Mouse (Mus musculus) left cerebral cortex, adult 2 months (tissue): Measurements from ENCODE around the gene Rad51d. TPM values are rescaled to one million over a fixed set of nuclear protein-coding genes. Genes with fewer than 3 reads are reported as not detected.

Experiments
- DNase-seq, 2 experiments: peaks; one replicate each; pipeline ENCODE4 v3.0.0; 2021 to 2022; ENCODE audit warnings: low spot score in 2 of 2, mixed read lengths in 1 of 2; ENCODE audit errors: extremely low spot score in 1 of 2
- H3K27ac ChIP-seq: fragments of 200-600 bp; 2 replicates; pipeline ENCODE4 v1.8.1; 2022
- H3K4me3 ChIP-seq: fragments of 200-600 bp; 2 replicates; pipeline ENCODE4 v1.8.1; 2022
- CTCF ChIP-seq: fragments of 200-600 bp; IDR thresholded peaks from 2 replicates; pipeline ENCODE4 v1.8.1; 2022; ENCODE audit warnings: antibody characterized with exemption, mild to moderate bottlenecking, moderate library complexity
- intact Hi-C: fragments of 180-260 bp; cut with DNase I; formaldehyde crosslinking; loops from one replicate; pipeline ENCODE4 v1.15.1; 2025
- total RNA-seq, 2 experiments: library from RNA; stranded (reverse); gene quantifications; 2 replicates each; pipeline ENCODE4 v1.2.3; 2021

Gene Rad51d
- total RNA-seq, 2 experiments from 2014 or later = 16.9 to 19.8 TPM

GRCm38 (mm10) chr11:82889524-82890341 lies 681 bp downstream of the Rad51d start:
- intact Hi-C loops = loop anchor here (2.0 to 10.0 kb wide), 6 partner anchors 109 to 897 kb away; partner anchors contain the start of genes Cct6b, Lig3 and Zfp830
- no peak for DNase-seq
- no peak for TF ChIP-seq CTCF
- H3K4me3 ChIP-seq = peak overlapping the region; percentile 91
- H3K27ac ChIP-seq = peak overlapping the region; percentile 50; the same call in 1 of the 2 replicates

- no peak overlapping the region for H3K27ac ChIP-seq
- no peak for TF ChIP-seq CTCF
- intact Hi-C loops = loop anchor here (5.0 kb wide), 1 partner anchor 896 kb away; no protein-coding TSS in a partner anchor
Observed at GRCm38 (mm10) chr11:82888491-82888946, 1.9 kb downstream of the Rad51d start.

GRCm38 (mm10) chr11:82886559-82886958 lies 3.9 kb downstream of the Rad51d start:
- no peak overlapping the region for H3K4me3 ChIP-seq
- TF ChIP-seq CTCF = peak; percentile 51
- no peak for DNase-seq
- intact Hi-C loops = loop anchor here (5.0 kb wide), 1 partner anchor 894 kb away; no protein-coding TSS in a partner anchor
- no peak overlapping the region for H3K27ac ChIP-seq

More at GRCm38 (mm10) chr11:82888491-82888946, 1.9 kb downstream of the Rad51d start:
- H3K4me3 ChIP-seq = no peak overlapping the region
- no peak for DNase-seq

- no peak for DNase-seq
- H3K4me3 ChIP-seq = no peak overlapping the region
- no peak overlapping the region for H3K27ac ChIP-seq
- no peak for TF ChIP-seq CTCF
- intact Hi-C loops = no loop called here
Observed at GRCm38 (mm10) chr11:82883180-82883579, 7.2 kb downstream of the Rad51d start.

GRCm38 (mm10) chr11:82877726-82878344 lies 12.6 kb downstream of the Rad51d start:
- no peak overlapping the region for H3K4me3 ChIP-seq
- intact Hi-C loops = no loop called here
- TF ChIP-seq CTCF = no peak
- DNase-seq = no peak
- H3K27ac ChIP-seq = no peak overlapping the region

- intact Hi-C loops = no loop called here
- TF ChIP-seq CTCF = no peak
- DNase-seq = no peak
- Histone ChIP-seq H3K4me3 (no peak overlapping the region), H3K27ac (no peak overlapping the region)
Observed at GRCm38 (mm10) chr11:82875631-82876030, 14.8 kb downstream of the Rad51d start.

- no peak overlapping the region for H3K4me3 ChIP-seq
- TF ChIP-seq CTCF = no peak
- intact Hi-C loops = no loop called here
- DNase-seq = no peak
- H3K27ac ChIP-seq = no peak overlapping the region
Observed at GRCm38 (mm10) chr11:82874924-82875323, 15.5 kb downstream of the Rad51d start.

GRCm38 (mm10) chr11:82871031-82871446 lies 19.4 kb downstream of the Rad51d start, which contains the start of gene Rffl:
Gene Rffl, minus strand, starts transcription at chr11:82871210.
- Histone ChIP-seq H3K4me3 (peak within 1 kb of the TSS; percentile 76), H3K27ac (peak within 1 kb of the TSS; percentile 91)
- intact Hi-C loops = no loop called here
- peak; percentile 79 for TF ChIP-seq CTCF
- DNase-seq = peak; percentile 92 to 95

- no peak for TF ChIP-seq CTCF
- peak overlapping the region; percentile 76 for H3K4me3 ChIP-seq
- DNase-seq = peak; percentile 29
- intact Hi-C loops = loop anchor here (1.0 kb wide), 1 partner anchor 89 kb away; the partner anchor contains the start of gene Lig3
- H3K27ac ChIP-seq = peak overlapping the region; percentile 91
Observed at GRCm38 (mm10) chr11:82870173-82871030, 20.0 kb downstream of the Rad51d start.

- intact Hi-C loops = loop anchor here (1.0 kb wide), 1 partner anchor 88 kb away; the partner anchor contains the start of gene Lig3
- no peak for TF ChIP-seq CTCF
- DNase-seq = no peak
- H3K4me3 ChIP-seq = peak overlapping the region; percentile 76
- H3K27ac ChIP-seq = peak overlapping the region; percentile 60; the same call in 1 of the 2 replicates
Observed at GRCm38 (mm10) chr11:82869506-82870172, 20.8 kb downstream of the Rad51d start.

GRCm38 (mm10) chr11:82867956-82868355 lies 22.5 kb downstream of the Rad51d start:
- Histone ChIP-seq H3K27ac (no peak overlapping the region), H3K4me3 (no peak overlapping the region)
- TF ChIP-seq CTCF = no peak
- intact Hi-C loops = no loop called here
- DNase-seq = no peak
